Mouse (Mus musculus): Measurements from ENCODE around the gene Eng. TPM values are rescaled to one million over a fixed set of nuclear protein-coding genes. Genes with fewer than 3 reads are reported as not detected.

The Eng gene
- polyA plus RNA-seq, 1 experiment = 11.3 TPM

- Histone ChIP-seq H3K27ac (ENCODE audit: control insufficient read depth, insufficient read depth, low read depth, low read length, poor library complexity) (no peak overlapping the region), H3K4me1 (ENCODE audit: control insufficient read depth, insufficient read depth, low read length) (no peaks in the 10 kb centered on the region), H3K4me3 (replicated peaks; ENCODE audit: control insufficient read depth, low read depth, low read length) (no peak overlapping the region)
- 85% methylated on average over 14 of the region's 14 CpGs for WGBS
- TF ChIP-seq POLR2A (IDR thresholded peaks at IDR 0.05; ENCODE audit: borderline replicate concordance, control insufficient read depth, low read depth, low read length) = no peak
- no peak for TF ChIP-seq CTCF (IDR thresholded peaks at IDR 0.05; ENCODE audit: control insufficient read depth, insufficient read depth, low read length)
Measured at GRCm38 (mm10) chr2:32682721-32683417, 36.5 kb downstream of the Eng start.

- no peak for TF ChIP-seq POLR2A (IDR thresholded peaks at IDR 0.05; ENCODE audit: borderline replicate concordance, control insufficient read depth, low read depth, low read length)
- TF ChIP-seq CTCF (IDR thresholded peaks at IDR 0.05; ENCODE audit: control insufficient read depth, insufficient read depth, low read length) = no peak
- H3K27ac ChIP-seq (ENCODE audit: control insufficient read depth, insufficient read depth, low read depth, low read length, poor library complexity) = no peak overlapping the region
- H3K4me3 ChIP-seq (replicated peaks; ENCODE audit: control insufficient read depth, low read depth, low read length) = no peak overlapping the region
- H3K4me1 ChIP-seq (ENCODE audit: control insufficient read depth, insufficient read depth, low read length) = no peaks in the 10 kb centered on the region
- WGBS = 88% methylated on average over 10 of the region's 10 CpGs
Measured at GRCm38 (mm10) chr2:32683701-32684100, 37.3 kb downstream of the Eng start.

- Histone ChIP-seq H3K27ac (ENCODE audit: control insufficient read depth, insufficient read depth, low read depth, low read length, poor library complexity) (no peak overlapping the region), H3K4me3 (replicated peaks; ENCODE audit: control insufficient read depth, low read depth, low read length) (no peak overlapping the region), H3K4me1 (ENCODE audit: control insufficient read depth, insufficient read depth, low read length) (no peaks in the 10 kb centered on the region; the same call in 1 of the 2 replicates)
- TF ChIP-seq CTCF (IDR thresholded peaks at IDR 0.05; ENCODE audit: control insufficient read depth, insufficient read depth, low read length) (no peak), POLR2A (IDR thresholded peaks at IDR 0.05; ENCODE audit: borderline replicate concordance, control insufficient read depth, low read depth, low read length) (no peak)
- WGBS = 85% methylated on average over 15 of the region's 15 CpGs
Measured at GRCm38 (mm10) chr2:32684681-32685428, 38.5 kb downstream of the Eng start.

GRCm38 (mm10) chr2:32685807-32686206, 39.4 kb downstream of the Eng start:
- no peaks in the 10 kb centered on the region; the same call in 1 of the 2 replicates for H3K4me1 ChIP-seq (ENCODE audit: control insufficient read depth, insufficient read depth, low read length)
- WGBS = 88% methylated on average over 3 of the region's 3 CpGs
- H3K4me3 ChIP-seq (replicated peaks; ENCODE audit: control insufficient read depth, low read depth, low read length) = no peak overlapping the region
- no peak for TF ChIP-seq CTCF (IDR thresholded peaks at IDR 0.05; ENCODE audit: control insufficient read depth, insufficient read depth, low read length)
- TF ChIP-seq POLR2A (IDR thresholded peaks at IDR 0.05; ENCODE audit: borderline replicate concordance, control insufficient read depth, low read depth, low read length) = no peak
- H3K27ac ChIP-seq (ENCODE audit: control insufficient read depth, insufficient read depth, low read depth, low read length, poor library complexity) = no peak overlapping the region

GRCm38 (mm10) chr2:32686640-32687039, 40.2 kb downstream of the Eng start:
- H3K27ac ChIP-seq (ENCODE audit: control insufficient read depth, insufficient read depth, low read depth, low read length, poor library complexity) = no peak overlapping the region
- no peak overlapping the region for H3K4me3 ChIP-seq (replicated peaks; ENCODE audit: control insufficient read depth, low read depth, low read length)
- no peaks in the 10 kb centered on the region; the same call in 1 of the 2 replicates for H3K4me1 ChIP-seq (ENCODE audit: control insufficient read depth, insufficient read depth, low read length)
- WGBS = 86% methylated on average over 6 of the region's 6 CpGs
- TF ChIP-seq POLR2A (IDR thresholded peaks at IDR 0.05; ENCODE audit: borderline replicate concordance, control insufficient read depth, low read depth, low read length) = 0 out of 2 replicates have a peak, but pooled peaks have one; percentile 10
- TF ChIP-seq CTCF (IDR thresholded peaks at IDR 0.05; ENCODE audit: control insufficient read depth, insufficient read depth, low read length) = no peak

GRCm38 (mm10) chr2:32687562-32687961, 41.2 kb downstream of the Eng start:
- H3K4me1 ChIP-seq (ENCODE audit: control insufficient read depth, insufficient read depth, low read length) = no peaks in the 10 kb centered on the region; the same call in 1 of the 2 replicates
- no peak overlapping the region for H3K27ac ChIP-seq (ENCODE audit: control insufficient read depth, insufficient read depth, low read depth, low read length, poor library complexity)
- WGBS = 89% methylated on average over 8 of the region's 8 CpGs
- H3K4me3 ChIP-seq (replicated peaks; ENCODE audit: control insufficient read depth, low read depth, low read length) = no peak overlapping the region
- TF ChIP-seq CTCF (IDR thresholded peaks at IDR 0.05; ENCODE audit: control insufficient read depth, insufficient read depth, low read length) (no peak), POLR2A (IDR thresholded peaks at IDR 0.05; ENCODE audit: borderline replicate concordance, control insufficient read depth, low read depth, low read length) (no peak)

GRCm38 (mm10) chr2:32689420-32689819, 43.0 kb downstream of the Eng start:
- WGBS = 20% methylated on average over 5 of the region's 5 CpGs
- no peak for TF ChIP-seq POLR2A (IDR thresholded peaks at IDR 0.05; ENCODE audit: borderline replicate concordance, control insufficient read depth, low read depth, low read length)
- TF ChIP-seq CTCF (IDR thresholded peaks at IDR 0.05; ENCODE audit: control insufficient read depth, insufficient read depth, low read length) = peak; percentile 100
- no peaks in the 10 kb centered on the region; the same call in 1 of the 2 replicates for H3K4me1 ChIP-seq (ENCODE audit: control insufficient read depth, insufficient read depth, low read length)
- H3K4me3 ChIP-seq (replicated peaks; ENCODE audit: control insufficient read depth, low read depth, low read length) = no peak overlapping the region
- no peak overlapping the region for H3K27ac ChIP-seq (ENCODE audit: control insufficient read depth, insufficient read depth, low read depth, low read length, poor library complexity)

- 88% methylated on average over 11 of the region's 11 CpGs for WGBS
- H3K4me1 ChIP-seq (ENCODE audit: control insufficient read depth, insufficient read depth, low read length) = no peaks in the 10 kb centered on the region; the same call in 1 of the 2 replicates
- no peak overlapping the region for H3K4me3 ChIP-seq (replicated peaks; ENCODE audit: control insufficient read depth, low read depth, low read length)
- no peak overlapping the region for H3K27ac ChIP-seq (ENCODE audit: control insufficient read depth, insufficient read depth, low read depth, low read length, poor library complexity)
- no peak for TF ChIP-seq POLR2A (IDR thresholded peaks at IDR 0.05; ENCODE audit: borderline replicate concordance, control insufficient read depth, low read depth, low read length)
- no peak for TF ChIP-seq CTCF (IDR thresholded peaks at IDR 0.05; ENCODE audit: control insufficient read depth, insufficient read depth, low read length)
Measured at GRCm38 (mm10) chr2:32691041-32691440, 44.6 kb downstream of the Eng start.
